In the genomic region with DNA sequence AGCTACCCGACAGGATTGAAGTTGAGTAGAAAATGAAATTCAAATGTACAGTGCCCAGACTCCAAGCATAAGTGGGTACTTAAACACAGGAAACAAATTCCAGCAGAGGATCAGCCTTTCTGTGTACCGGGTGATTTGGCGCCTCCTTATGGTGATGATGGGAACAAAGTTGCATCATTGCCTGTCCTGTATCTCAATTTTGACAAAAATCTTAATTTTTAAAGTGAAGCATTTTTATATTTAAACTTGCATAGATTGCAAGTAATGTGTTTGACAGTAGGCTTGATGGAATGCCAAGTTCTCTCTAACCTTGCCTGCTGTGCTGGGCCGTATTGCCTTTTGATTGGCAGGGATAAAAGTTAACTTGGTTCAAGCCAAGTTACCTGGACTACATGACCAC, we compare ENCODE assay signal across 9 mouse cellular contexts. TPM values are rescaled to one million over a fixed set of nuclear protein-coding genes. Genes with fewer than 3 reads are reported as not detected.
DNase-seq lines count a peak whose midpoint lies in the region; ATAC-seq lines count a peak whose summit lies in the region.
"Had no signal": no experiment of that assay in that cellular context is flagged by ENCODE, and none has a peak within 500 bp of the region (broad histone marks: within the 10 kb centered on the region; RNA-seq: fewer than 3 reads in every experiment).

No protein-coding gene starts in this region.

- peak overlapping the region; percentile 62 for H3K4me2 ChIP-seq in forebrain, embryonic 16.5 days (ENCODE audit: low read length)

- peak; percentile 67 for DNase-seq in cerebellum, adult 9-10 months
- DNase-seq in cerebellum, adult 8-10 months, result no peak
- DNase-seq in brain, adult 2 months (ENCODE audit: low read depth, low spot score), result peak; percentile 56
- peak; percentile 44 for DNase-seq in kidney, postnatal 14 days
- DNase-seq in thymus, postnatal 14 days, result peak; percentile 62
- DNase-seq in left cerebral cortex, adult 11 months (ENCODE audit: low spot score), result no peak

- ATAC-seq in forebrain, embryonic 16.5 days, result no peak
- ATAC-seq in megakaryocyte progenitor cell, adult 5-6 weeks (replicated peaks; ENCODE audit: poor library complexity), result 0 out of 2 replicates have a peak, but pooled peaks have one; percentile 15

- no peak overlapping the region; the same call in 1 of the 2 replicates for H3K27ac ChIP-seq in forebrain, embryonic 16.5 days (ENCODE audit: low read length)

- no peaks in the 10 kb centered on the region for H3K27me3 ChIP-seq in forebrain, embryonic 16.5 days (replicated peaks; ENCODE audit: control insufficient read depth, insufficient read depth, low read length)
- H3K27me3 ChIP-seq: Patski had no signal

- no peaks in the 10 kb centered on the region for H3K9me3 ChIP-seq in forebrain, embryonic 16.5 days (ENCODE audit: control insufficient read depth, low read length)

- H3K9ac ChIP-seq in forebrain, embryonic 16.5 days (replicated peaks; ENCODE audit: low read depth, low read length), result no peak overlapping the region

- peak overlapping the region; percentile 66 for H3K4me3 ChIP-seq in forebrain, embryonic 16.5 days (replicated peaks; ENCODE audit: low read length)

- 17% methylated on average over 4 of the region's 4 CpGs for WGBS in forebrain, embryonic 16.5 days

- H3K36me3 ChIP-seq in forebrain, embryonic 16.5 days (ENCODE audit: control insufficient read depth, insufficient read depth), result no peaks in the 10 kb centered on the region

- H3K4me1 ChIP-seq in forebrain, embryonic 16.5 days (replicated peaks; ENCODE audit: control insufficient read depth, insufficient read depth, low read length), result peaks cover 12% of the 10 kb centered on the region

RNA-seq across cellular contexts. Expression of a gene that starts 1.2 kb away (rescaled TPM):
- 9.1 and 9.9 TPM in 2 replicates for polyA plus RNA-seq in forebrain, embryonic 16.5 days (2015; fragmentation: Nextera tagmentation; extraction: Ambion mirVana)
- 4.3 TPM in 2 replicates for total RNA-seq in megakaryocyte progenitor cell, adult 5-6 weeks (2015)
- 4.7 and 7.2 TPM in 2 replicates for total RNA-seq in megakaryocyte progenitor cell, adult 5-6 weeks (2017)

RNA-seq across cellular contexts. Expression of a gene that starts 1.8 kb away (rescaled TPM):
- 10.4 and 11.2 TPM in 2 replicates for polyA plus RNA-seq in forebrain, embryonic 16.5 days (2015; fragmentation: Nextera tagmentation; extraction: Ambion mirVana)
- total RNA-seq in megakaryocyte progenitor cell, adult 5-6 weeks (2015), result 6.9 and 7.1 TPM in 2 replicates
- total RNA-seq in megakaryocyte progenitor cell, adult 5-6 weeks (2017), result 9.5 and 11.8 TPM in 2 replicates

RNA-seq across cellular contexts. Expression of a gene that starts 7.6 kb away (rescaled TPM):
- polyA plus RNA-seq in forebrain, embryonic 16.5 days (2015; fragmentation: Nextera tagmentation; extraction: Ambion mirVana), result 15.0 and 16.8 TPM in 2 replicates
- 0.44 and 0.54 TPM in 2 replicates for total RNA-seq in megakaryocyte progenitor cell, adult 5-6 weeks (2015)
- total RNA-seq in megakaryocyte progenitor cell, adult 5-6 weeks (2017), result not detected in 2 replicates

RNA-seq across cellular contexts. Expression of a gene that starts 26.5 kb away (rescaled TPM):
- not detected in 2 replicates for polyA plus RNA-seq in forebrain, embryonic 16.5 days (2015; fragmentation: Nextera tagmentation; extraction: Ambion mirVana)
- not detected in 2 replicates for total RNA-seq in megakaryocyte progenitor cell, adult 5-6 weeks (2015)
- total RNA-seq in megakaryocyte progenitor cell, adult 5-6 weeks (2017), result not detected in 2 replicates

RNA-seq across cellular contexts. Expression of a gene that starts 32.8 kb away (rescaled TPM):
- 0.39 TPM in 1 of 2 replicates, not detected in the other for polyA plus RNA-seq in forebrain, embryonic 16.5 days (2015; fragmentation: Nextera tagmentation; extraction: Ambion mirVana)
- 0.76 and 4.8 TPM in 2 replicates for total RNA-seq in megakaryocyte progenitor cell, adult 5-6 weeks (2015)
- 0.21 and 1.3 TPM in 2 replicates for total RNA-seq in megakaryocyte progenitor cell, adult 5-6 weeks (2017)

Comparison
In these comparisons a context has a peak if more than half of its experiments do, and no peak if none do; other contexts are left out.
1. DNase-seq: peak in cerebellum, adult 9-10 months (single experiment), brain, adult 2 months (single experiment), kidney, postnatal 14 days (single experiment) and thymus, postnatal 14 days (single experiment); none in cerebellum, adult 8-10 months (single experiment) and left cerebral cortex, adult 11 months (single experiment).